Mouse (Mus musculus): ENCODE measurements around the gene Lmntd2.

The Lmntd2 gene

GRCm38 (mm10) chr7:141191796-141192685 lies 21.8 kb downstream of the Lmntd2 start:
- in situ Hi-C loops (cut with MboI; ENCODE audit: low sequenced_read_pairs), result no loop called here

GRCm38 (mm10) chr7:141191036-141191435 lies 22.8 kb downstream of the Lmntd2 start:
- in situ Hi-C loops (cut with MboI; ENCODE audit: low sequenced_read_pairs), result no loop called here

- in situ Hi-C loops (cut with MboI; ENCODE audit: low sequenced_read_pairs), result no loop called here
Measured at GRCm38 (mm10) chr7:141190220-141190619, 23.7 kb downstream of the Lmntd2 start.

GRCm38 (mm10) chr7:141188733-141189132 lies 25.1 kb downstream of the Lmntd2 start:
- in situ Hi-C loops (cut with MboI; ENCODE audit: low sequenced_read_pairs), result no loop called here

- in situ Hi-C loops (cut with MboI; ENCODE audit: low sequenced_read_pairs), result no loop called here
Measured at GRCm38 (mm10) chr7:141188194-141188593, 25.7 kb downstream of the Lmntd2 start.

- in situ Hi-C loops (cut with MboI; ENCODE audit: low sequenced_read_pairs), result no loop called here
Measured at GRCm38 (mm10) chr7:141176173-141176572, 37.7 kb downstream of the Lmntd2 start.

GRCm38 (mm10) chr7:141175068-141175467 lies 38.8 kb downstream of the Lmntd2 start:
- in situ Hi-C loops (cut with MboI; ENCODE audit: low sequenced_read_pairs), result no loop called here

GRCm38 (mm10) chr7:141173323-141173850 lies 40.5 kb downstream of the Lmntd2 start:
- in situ Hi-C loops (cut with MboI; ENCODE audit: low sequenced_read_pairs), result loop anchor here (5.0 kb wide), 1 partner anchor 76 kb away; no protein-coding TSS in a partner anchor

- in situ Hi-C loops (cut with MboI; ENCODE audit: low sequenced_read_pairs), result loop anchor here (5.0 kb wide), 1 partner anchor 75 kb away; no protein-coding TSS in a partner anchor
Measured at GRCm38 (mm10) chr7:141172116-141173006, 41.5 kb downstream of the Lmntd2 start, which contains the start of gene Rnh1. Gene Rnh1 (minus strand): TSS chr7:141172857.

- in situ Hi-C loops (cut with MboI; ENCODE audit: low sequenced_read_pairs), result loop anchor here (5.0 kb wide), 1 partner anchor 73 kb away; no protein-coding TSS in a partner anchor
Measured at GRCm38 (mm10) chr7:141169866-141170265, 44.0 kb downstream of the Lmntd2 start.

GRCm38 (mm10) chr7:141169300-141169699 lies 44.6 kb downstream of the Lmntd2 start:
- in situ Hi-C loops (cut with MboI; ENCODE audit: low sequenced_read_pairs), result no loop called here

GRCm38 (mm10) chr7:141168518-141168953 lies 45.3 kb downstream of the Lmntd2 start:
- in situ Hi-C loops (cut with MboI; ENCODE audit: low sequenced_read_pairs), result no loop called here

GRCm38 (mm10) chr7:141167901-141168517 lies 45.9 kb downstream of the Lmntd2 start:
- in situ Hi-C loops (cut with MboI; ENCODE audit: low sequenced_read_pairs), result no loop called here

- in situ Hi-C loops (cut with MboI; ENCODE audit: low sequenced_read_pairs), result no loop called here
Measured at GRCm38 (mm10) chr7:141164850-141165249, 49.0 kb downstream of the Lmntd2 start.

GRCm38 (mm10) chr7:141164397-141164796 lies 49.5 kb downstream of the Lmntd2 start:
- in situ Hi-C loops (cut with MboI; ENCODE audit: low sequenced_read_pairs), result no loop called here
